Mouse (Mus musculus) spleen, adult 2 months (tissue): ENCODE measurements around the gene Stk39.

Source experiments
- CTCF ChIP-seq: fragments of 200-500 bp; IDR thresholded peaks from 2 replicates; pipeline ENCODE4 v1.5.1; 2011; ENCODE audit warnings: mild to moderate bottlenecking, inconsistent platforms; ENCODE audit not compliant: insufficient read depth, insufficient read length, insufficient replicate concordance; ENCODE audit errors: extremely low read depth
- POLR2A ChIP-seq: fragments of 200-500 bp; IDR thresholded peaks from 2 replicates; pipeline ENCODE4 v1.6.1; 2011; ENCODE audit warnings: low read depth, low read length, inconsistent platforms

DNA sequence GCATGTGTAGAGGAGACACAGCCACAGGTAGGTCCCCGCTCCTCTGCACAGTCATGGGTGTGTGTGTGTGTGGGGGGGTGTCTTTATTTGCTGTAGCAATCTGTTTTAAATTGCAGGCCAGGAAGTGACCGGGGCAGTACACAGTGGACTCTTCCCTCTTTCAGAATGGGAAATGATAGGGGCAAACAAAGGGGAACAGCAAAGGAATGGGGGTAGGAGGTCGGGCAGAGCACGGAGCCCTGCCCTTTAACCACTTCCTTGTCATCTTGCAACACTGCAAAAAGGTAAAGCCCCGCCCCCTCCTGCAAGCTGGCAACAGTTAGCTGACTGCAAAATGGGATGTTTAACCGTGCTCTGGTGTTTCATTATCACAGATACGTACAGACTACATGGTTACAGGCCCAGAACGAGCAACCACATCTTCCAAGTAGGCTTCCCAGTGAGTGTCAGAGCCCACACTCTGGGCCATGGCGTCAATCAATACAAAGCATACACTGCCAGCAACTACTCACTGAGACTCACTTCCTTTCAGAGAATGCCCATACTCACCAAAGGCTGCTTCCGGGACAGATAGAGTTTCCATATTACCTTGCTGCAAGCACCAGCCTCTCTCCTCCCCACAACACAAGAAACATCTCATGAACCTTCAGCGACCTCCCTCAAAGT lies 89.5 kb downstream of the Stk39 start:
- TF ChIP-seq POLR2A (no peak), CTCF (no peak)
